Mouse (Mus musculus) gastrocnemius, postnatal 25 days (tissue): ENCODE results near the gene 4930583I09Rik. TPM values are rescaled to one million over a fixed set of nuclear protein-coding genes. Genes with fewer than 3 reads are reported as not detected.

ENCODE experiments used
- DNase-seq: peaks from one replicate; pipeline ENCODE4 v3.0.0; 2022
- long read RNA-seq, 2 experiments: library from polyadenylated mRNA; stranded (forward); transcript quantifications; one replicate each; pipeline ENCODE4 v2.0.0; 2021
- total RNA-seq, 2 experiments: library from RNA; stranded (reverse); gene quantifications; 1 replicate in 1 of 2; 2 replicates in 1 of 2; pipeline ENCODE4 v1.2.3; 2021

Gene 4930583I09Rik
- not detected for total RNA-seq
- long read RNA-seq, experiment 1, result 0 reads
- long read RNA-seq, experiment 2, result 0 reads

GRCm38 (mm10) chr17:64835928-64836327 is at the start of gene 4930583I09Rik:
TSS of gene 4930583I09Rik (minus strand) at chr17:64836071.
- DNase-seq, result no peak

GRCm38 (mm10) chr17:64876111-64876510 is 40.2 kb upstream of the 4930583I09Rik start:
- DNase-seq, result no peak

- DNase-seq, result no peak
Measured at GRCm38 (mm10) chr17:64873651-64874072, 37.8 kb upstream of the 4930583I09Rik start.

GRCm38 (mm10) chr17:64863817-64864216 is 27.9 kb upstream of the 4930583I09Rik start:
- DNase-seq, result no peak

- DNase-seq, result no peak
Measured at GRCm38 (mm10) chr17:64860963-64861362, 25.1 kb upstream of the 4930583I09Rik start.

GRCm38 (mm10) chr17:64858848-64859247 is 23.0 kb upstream of the 4930583I09Rik start:
- no peak for DNase-seq

GRCm38 (mm10) chr17:64848031-64848430 is 12.2 kb upstream of the 4930583I09Rik start:
- no peak for DNase-seq

GRCm38 (mm10) chr17:64846654-64847053 is 10.8 kb upstream of the 4930583I09Rik start:
- no peak for DNase-seq

- DNase-seq, result no peak
Measured at GRCm38 (mm10) chr17:64836892-64837291, 1.0 kb upstream of the 4930583I09Rik start.

GRCm38 (mm10) chr17:64836352-64836751 is 481 bp upstream of the 4930583I09Rik start:
- DNase-seq, result no peak

- no peak for DNase-seq
Measured at GRCm38 (mm10) chr17:64833906-64834490, 1.9 kb downstream of the 4930583I09Rik start.

- DNase-seq, result no peak
Measured at GRCm38 (mm10) chr17:64833071-64833470, 2.8 kb downstream of the 4930583I09Rik start.

- no peak for DNase-seq
Measured at GRCm38 (mm10) chr17:64827482-64827881, 8.4 kb downstream of the 4930583I09Rik start.

GRCm38 (mm10) chr17:64826843-64827242 is 9.0 kb downstream of the 4930583I09Rik start:
- DNase-seq, result no peak

- no peak for DNase-seq
Measured at GRCm38 (mm10) chr17:64822561-64822960, 13.3 kb downstream of the 4930583I09Rik start.

- no peak for DNase-seq
Measured at GRCm38 (mm10) chr17:64820841-64821593, 14.9 kb downstream of the 4930583I09Rik start.

- no peak for DNase-seq
Measured at GRCm38 (mm10) chr17:64816298-64816697, 19.6 kb downstream of the 4930583I09Rik start.

GRCm38 (mm10) chr17:64815806-64816205 is 20.1 kb downstream of the 4930583I09Rik start:
- no peak for DNase-seq

GRCm38 (mm10) chr17:64813568-64813967 is 22.3 kb downstream of the 4930583I09Rik start:
- DNase-seq, result no peak

- no peak for DNase-seq
Measured at GRCm38 (mm10) chr17:64806035-64806589, 29.8 kb downstream of the 4930583I09Rik start.

- DNase-seq, result no peak
Measured at GRCm38 (mm10) chr17:64804375-64805124, 31.3 kb downstream of the 4930583I09Rik start.

- DNase-seq, result no peak
Measured at GRCm38 (mm10) chr17:64802956-64803275, 33.0 kb downstream of the 4930583I09Rik start.
